Mouse (Mus musculus) embryonic fibroblast, embryonic 13.5 days (primary cell): Measurements from ENCODE around the gene Tbc1d2.

Source experiments
- CTCF ChIP-seq: IDR thresholded peaks from 2 replicates; pipeline ENCODE4 v1.5.1; 2011; ENCODE audit warnings: mild to moderate bottlenecking, control low read depth, low read length, moderate library complexity, borderline replicate concordance; ENCODE audit not compliant: insufficient read depth
- POLR2A ChIP-seq: IDR thresholded peaks from 2 replicates; pipeline ENCODE4 v1.6.1; 2011; ENCODE audit warnings: low read depth, mild to moderate bottlenecking, control low read depth, low read length, moderate library complexity

GRCm38 (mm10) chr4:46643676-46644112 lies 6.3 kb downstream of the Tbc1d2 start:
- TF ChIP-seq CTCF (no peak), POLR2A (no peak)
